Mouse (Mus musculus): ENCODE results near the gene Psip1.

- TF ChIP-seq CTCF (IDR thresholded peaks at IDR 0.05) (no peak), EP300 (IDR thresholded peaks at IDR 0.05; ENCODE audit: insufficient read depth, low read depth, low read length) (no peak)
These were observed 78.6 kb downstream of the Psip1 start for GRCm38 (mm10) chr4:83407688-83408087.
